Mouse (Mus musculus) liver, embryonic 14.5 days (tissue): ENCODE data around the gene Lrrc1. TPM values are rescaled to one million over a fixed set of nuclear protein-coding genes. Genes with fewer than 3 reads are reported as not detected.

Experiments
- ATAC-seq: fragments of 200-750 bp; cut with Nextera tagmentation; 2 replicates; pipeline ENCODE4 v1.8.0; 2017; ENCODE audit warnings: moderate number of reproducible peaks, mild to moderate bottlenecking, moderate library complexity; ENCODE audit not compliant: insufficient read depth
- DNase-seq, 3 experiments: peaks; one replicate each; pipeline ENCODE4 v3.0.0-alpha.2; 2012 to 2013; ENCODE audit warnings: low read depth in 3 of 3, low spot score in 3 of 3
- H3K27ac ChIP-seq: fragments of 300-500 bp; sonication (generic); 2 replicates; pipeline ENCODE4 v1.5.1; 2014; ENCODE audit warnings: moderate library complexity, mild to moderate bottlenecking, control low read depth, inconsistent platforms
- H3K27me3 ChIP-seq: fragments of 300-500 bp; sonication (generic); 2 replicates; pipeline ENCODE4 v1.6.1; 2014; ENCODE audit warnings: mild to moderate bottlenecking, low read length, moderate library complexity; ENCODE audit not compliant: control insufficient read depth, insufficient read depth
- H3K36me3 ChIP-seq: fragments of 300-500 bp; sonication (generic); replicated peaks from 2 replicates; pipeline ENCODE4 v1.6.1; 2014; ENCODE audit warnings: low read depth; ENCODE audit not compliant: control insufficient read depth, insufficient read depth
- H3K4me1 ChIP-seq, 2 experiments: fragments of 200-500 bp in 1 of 2; fragments of 300-500 bp in 1 of 2; sonication (generic) in 1 of 2; replicated peaks; 2 replicates each; pipeline ENCODE4 v1.6.1; 2012 to 2014; ENCODE audit warnings: antibody characterized with exemption in 1 of 2, inconsistent platforms in 1 of 2, low read length in 1 of 2; ENCODE audit not compliant: control insufficient read depth in 2 of 2, insufficient read depth in 2 of 2
- H3K4me2 ChIP-seq: fragments of 300-500 bp; sonication (generic); 2 replicates; pipeline ENCODE4 v1.6.1; 2014; ENCODE audit warnings: low read depth, mild to moderate bottlenecking, control low read depth, moderate library complexity
- H3K4me3 ChIP-seq, 2 experiments: fragments of 200-500 bp in 1 of 2; fragments of 300-500 bp in 1 of 2; sonication (generic) in 1 of 2; 2 replicates each; pipeline ENCODE4 v1.5.1; 2012 to 2014; ENCODE audit warnings: low read depth in 2 of 2, low read length in 2 of 2, mild to moderate bottlenecking in 2 of 2, control low read depth in 1 of 2, inconsistent platforms in 1 of 2, moderate library complexity in 1 of 2; ENCODE audit not compliant: insufficient read depth in 1 of 2
- H3K9ac ChIP-seq: fragments of 300-500 bp; sonication (generic); replicated peaks from 2 replicates; pipeline ENCODE4 v1.6.1; 2014; ENCODE audit warnings: mild to moderate bottlenecking, control low read depth, moderate library complexity
- H3K9me3 ChIP-seq: fragments of 300-500 bp; sonication (generic); 2 replicates; pipeline ENCODE4 v1.6.1; 2016; ENCODE audit warnings: low read length, mixed read lengths; ENCODE audit not compliant: control insufficient read depth
- CTCF ChIP-seq: IDR thresholded peaks from 2 replicates; pipeline ENCODE4 v1.5.1; 2016; ENCODE audit warnings: antibody characterized with exemption, low read depth, control low read depth
- EP300 ChIP-seq: IDR thresholded peaks from 2 replicates; pipeline ENCODE4 v1.6.1; 2016; ENCODE audit warnings: antibody characterized with exemption, low read depth
- WGBS: fragments of 180-500 bp; shearing (Covaris S2); extraction: QIAGEN DNeasy Blood & Tissue Kit; methylation state at CpG from one replicate; pipeline ENCODE4 v1.1.7; 2014; ENCODE audit not compliant: insufficient replicate concordance; 5-methylcytosine and 5-hydroxymethylcytosine counted together
- polyA plus RNA-seq, 2 experiments: library from polyadenylated mRNA; depleted of rRNA in 1 of 2; stranded (reverse) in 1 of 2; unstranded in 1 of 2; fragments of >200 nt; fragmentation: Nextera tagmentation in 1 of 2; extraction: Ambion mirVana in 1 of 2; gene quantifications; 2 replicates each; pipeline versions ENCODE4 v1.2.1 to v1.2.3; 2012 to 2014

Gene Lrrc1
- polyA plus RNA-seq, 2 experiments = 3.1 to 3.2 TPM

GRCm38 (mm10) chr9:77571851-77572250, 27.2 kb upstream of the Lrrc1 start:
- no peaks in the 10 kb centered on the region for H3K9me3 ChIP-seq
- 64% methylated on average over 4 of the region's 4 CpGs for WGBS
- H3K27ac ChIP-seq = no peak overlapping the region
- ATAC-seq (no peak), DNase-seq (no peak)
- no peak overlapping the region for H3K9ac ChIP-seq
- no peaks in the 10 kb centered on the region for H3K36me3 ChIP-seq
- H3K4me2 ChIP-seq = no peak overlapping the region
- H3K4me1 ChIP-seq = no peaks in the 10 kb centered on the region
- TF ChIP-seq CTCF (no peak), EP300 (no peak)
- no peaks in the 10 kb centered on the region for H3K27me3 ChIP-seq
- H3K4me3 ChIP-seq = no peak overlapping the region

DNA sequence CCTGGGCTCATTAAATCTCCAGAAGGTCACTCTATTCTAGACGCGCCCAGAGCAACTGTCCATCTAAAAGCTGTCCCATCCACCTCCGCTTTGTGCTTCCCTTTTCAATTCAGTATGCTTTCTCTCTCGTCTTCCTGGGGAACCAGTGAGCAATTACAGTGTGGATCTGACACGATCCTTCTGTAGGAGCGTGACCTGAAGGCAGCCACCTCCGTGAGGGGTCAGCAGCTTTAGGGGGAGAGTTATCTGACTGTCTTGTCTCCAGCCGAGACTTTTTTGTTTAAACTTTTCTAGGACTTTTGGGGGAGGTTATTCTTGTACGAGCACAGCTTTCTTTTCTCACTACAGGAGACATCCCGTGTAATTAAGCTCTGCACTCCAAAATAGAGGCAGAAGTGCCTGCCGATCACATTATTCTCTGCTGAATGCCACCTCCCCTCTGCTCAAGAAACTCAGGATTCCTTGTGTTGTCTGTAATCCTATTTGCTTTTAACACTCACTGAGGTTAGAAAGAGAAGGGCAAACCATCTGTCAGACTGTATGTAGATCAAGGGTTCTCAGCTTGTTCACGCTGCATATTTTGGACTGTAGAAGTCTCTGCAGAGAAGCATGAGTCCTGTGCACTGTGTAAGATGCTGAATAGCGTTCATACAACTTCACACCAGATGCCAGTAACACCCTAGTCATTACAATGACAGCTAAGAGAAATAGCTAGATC, 24.3 kb upstream of the Lrrc1 start:
- Histone ChIP-seq H3K4me1 (no peaks in the 10 kb centered on the region), H3K36me3 (no peaks in the 10 kb centered on the region), H3K4me3 (no peak overlapping the region), H3K4me2 (no peak overlapping the region), H3K27ac (no peak overlapping the region), H3K27me3 (no peaks in the 10 kb centered on the region), H3K9me3 (no peaks in the 10 kb centered on the region), H3K9ac (no peak overlapping the region)
- no peak for DNase-seq
- WGBS = 56% methylated on average over 13 of the region's 13 CpGs
- ATAC-seq = no peak
- TF ChIP-seq EP300 (no peak), CTCF (no peak)

GRCm38 (mm10) chr9:77561827-77562226, 17.2 kb upstream of the Lrrc1 start:
- no peaks in the 10 kb centered on the region for H3K9me3 ChIP-seq
- no peaks in the 10 kb centered on the region for H3K36me3 ChIP-seq
- H3K27me3 ChIP-seq = no peaks in the 10 kb centered on the region
- no peak overlapping the region for H3K4me3 ChIP-seq
- no peaks in the 10 kb centered on the region for H3K4me1 ChIP-seq
- no peak overlapping the region for H3K27ac ChIP-seq
- ATAC-seq (no peak), DNase-seq (no peak)
- no peak overlapping the region for H3K4me2 ChIP-seq
- H3K9ac ChIP-seq = no peak overlapping the region
- no peak for TF ChIP-seq EP300
- no peak for TF ChIP-seq CTCF

DNA sequence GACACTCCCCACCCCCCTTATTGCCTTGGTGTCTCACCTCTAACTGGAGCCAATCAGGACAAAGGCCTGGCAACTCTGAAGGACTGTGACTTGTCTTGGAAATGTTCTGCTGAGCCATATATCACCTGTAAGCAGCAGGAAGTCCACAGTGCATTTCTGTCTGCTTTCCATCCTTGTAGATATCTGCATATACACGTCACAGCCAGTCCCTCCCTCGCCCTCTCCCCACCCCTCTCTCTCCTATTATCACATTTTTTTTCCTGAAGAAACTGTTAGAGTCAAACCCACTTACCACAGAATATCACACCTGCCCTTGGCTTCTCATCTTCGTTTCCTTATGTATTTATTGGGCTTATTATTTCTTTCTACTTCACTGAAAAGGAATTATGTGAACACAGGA, 13.3 kb upstream of the Lrrc1 start:
- DNase-seq (no peak), ATAC-seq (no peak)
- no peak overlapping the region for H3K4me3 ChIP-seq
- no peaks in the 10 kb centered on the region for H3K36me3 ChIP-seq
- TF ChIP-seq EP300 (no peak), CTCF (no peak)
- H3K27me3 ChIP-seq = no peaks in the 10 kb centered on the region
- H3K27ac ChIP-seq = no peak overlapping the region
- no peaks in the 10 kb centered on the region for H3K4me1 ChIP-seq
- H3K9ac ChIP-seq = no peak overlapping the region
- H3K4me2 ChIP-seq = no peak overlapping the region
- no peaks in the 10 kb centered on the region for H3K9me3 ChIP-seq
- WGBS = 24% methylated on average over 3 of the region's 3 CpGs

GRCm38 (mm10) chr9:77557181-77557580, 12.5 kb upstream of the Lrrc1 start:
- H3K27ac ChIP-seq = no peak overlapping the region
- no peaks in the 10 kb centered on the region for H3K4me1 ChIP-seq
- DNase-seq (no peak), ATAC-seq (no peak)
- H3K27me3 ChIP-seq = no peaks in the 10 kb centered on the region
- H3K4me2 ChIP-seq = no peak overlapping the region
- H3K4me3 ChIP-seq = no peak overlapping the region
- no peak overlapping the region for H3K9ac ChIP-seq
- TF ChIP-seq EP300 (no peak), CTCF (no peak)
- WGBS = 57% methylated on average over 4 of the region's 4 CpGs
- no peaks in the 10 kb centered on the region for H3K9me3 ChIP-seq
- no peaks in the 10 kb centered on the region for H3K36me3 ChIP-seq
